Mouse (Mus musculus): ENCODE results near the gene Rdh9.

DNA sequence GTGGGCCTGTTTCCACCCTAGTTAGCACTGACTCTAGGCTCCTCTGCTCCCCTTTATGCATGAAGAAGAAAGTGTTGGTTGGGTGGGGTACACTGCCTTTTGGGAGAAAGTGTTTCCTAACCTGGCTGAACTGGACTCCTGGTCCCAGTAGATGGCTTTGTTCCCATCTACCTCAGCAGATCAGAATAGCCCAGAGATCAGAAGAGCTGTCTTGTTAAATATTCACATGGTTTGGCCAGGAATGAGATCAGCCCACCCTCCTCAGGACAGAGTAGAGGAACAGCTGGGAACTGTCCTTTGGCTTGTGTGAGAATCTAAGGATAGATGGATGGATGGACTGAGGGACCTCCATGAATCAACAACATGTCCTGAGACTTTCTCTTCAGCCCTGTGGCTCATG is 39.7 kb downstream of the Rdh9 start:
- no peak for TF ChIP-seq ZNF384 (IDR thresholded peaks at IDR 0.05; ENCODE audit: low read depth, low read length)
- no peak for TF ChIP-seq ZC3H11A (IDR thresholded peaks at IDR 0.05; ENCODE audit: borderline replicate concordance, low read depth, low read length)
- no peak for TF ChIP-seq MAFK (IDR thresholded peaks at IDR 0.05; ENCODE audit: insufficient read depth, low read depth, low read length)
- no peak for TF ChIP-seq CHD2 (IDR thresholded peaks at IDR 0.05; ENCODE audit: low read depth, low read length)

Data from ES-E14 (cell line).